Mouse (Mus musculus): Measurements from ENCODE around the gene Dennd1a.

DNA sequence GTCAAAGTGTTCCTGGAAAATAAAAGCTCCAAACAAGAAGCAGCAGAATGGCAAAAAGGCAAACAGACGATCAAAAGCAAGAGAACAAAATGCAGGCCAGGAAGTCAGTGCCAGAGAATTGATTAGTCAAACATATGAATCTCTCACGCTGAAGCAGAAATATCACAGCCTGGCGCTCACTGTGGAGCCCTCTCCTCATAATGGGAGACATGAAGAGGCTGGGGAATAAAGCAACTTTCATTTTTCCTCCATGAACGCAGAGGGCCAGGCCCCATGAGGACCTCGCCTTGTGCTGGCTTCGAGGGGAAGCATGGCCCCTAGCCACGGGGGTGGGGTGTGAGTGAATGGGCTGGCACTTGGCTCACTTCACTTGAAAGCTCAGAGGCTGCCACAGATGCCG is 383.9 kb downstream of the Dennd1a start:
- TF ChIP-seq CTCF (IDR thresholded peaks at IDR 0.05; ENCODE audit: control insufficient read depth, insufficient read depth, insufficient read length) (no peak), MYOD1 (IDR thresholded peaks at IDR 0.05; ENCODE audit: control insufficient read depth, insufficient read length, low read depth) (no peak), MAX (IDR thresholded peaks at IDR 0.05) (no peak)

All from C2C12 (cell line).